Mouse (Mus musculus) ZHBTc4 (cell line): ENCODE data around the gene Hdc.

ENCODE experiments used
- DNase-seq: peaks from one replicate; pipeline ENCODE4 v3.0.0-alpha.2; 2011; ENCODE audit warnings: low read depth, low spot score

The Hdc gene

GRCm38 (mm10) chr2:126600533-126600932, 18.6 kb downstream of the Hdc start:
- DNase-seq, result no peak

- peak; percentile 31 for DNase-seq
Observed at GRCm38 (mm10) chr2:126599005-126599404, 20.1 kb downstream of the Hdc start.

- DNase-seq, result no peak
Observed at GRCm38 (mm10) chr2:126598359-126598758, 20.7 kb downstream of the Hdc start.

- no peak for DNase-seq
Observed at GRCm38 (mm10) chr2:126597279-126598241, 21.5 kb downstream of the Hdc start.

GRCm38 (mm10) chr2:126596347-126597072, 22.6 kb downstream of the Hdc start:
- no peak for DNase-seq

- DNase-seq, result peak; percentile 78
Observed at GRCm38 (mm10) chr2:126593831-126594610, 25.1 kb downstream of the Hdc start.

- DNase-seq, result no peak
Observed at GRCm38 (mm10) chr2:126591304-126591703, 27.8 kb downstream of the Hdc start.

GRCm38 (mm10) chr2:126587468-126587867, 31.6 kb downstream of the Hdc start:
- no peak for DNase-seq

GRCm38 (mm10) chr2:126584621-126585369, 34.3 kb downstream of the Hdc start:
- DNase-seq, result no peak

GRCm38 (mm10) chr2:126583960-126584359, 35.1 kb downstream of the Hdc start:
- DNase-seq, result no peak

- DNase-seq, result no peak
Observed at GRCm38 (mm10) chr2:126579282-126579681, 39.8 kb downstream of the Hdc start.

GRCm38 (mm10) chr2:126577362-126577761, 41.7 kb downstream of the Hdc start:
- no peak for DNase-seq

- DNase-seq, result no peak
Observed at GRCm38 (mm10) chr2:126575391-126576176, 43.5 kb downstream of the Hdc start.

GRCm38 (mm10) chr2:126572747-126573146, 46.4 kb downstream of the Hdc start:
- no peak for DNase-seq

- DNase-seq, result no peak
Observed at GRCm38 (mm10) chr2:126572163-126572562, 46.9 kb downstream of the Hdc start.

GRCm38 (mm10) chr2:126563411-126564105, 55.5 kb downstream of the Hdc start:
- no peak for DNase-seq

- DNase-seq, result no peak
Observed at GRCm38 (mm10) chr2:126560094-126560493, 59.0 kb downstream of the Hdc start.

- DNase-seq, result no peak
Observed at GRCm38 (mm10) chr2:126555533-126555932, 63.6 kb downstream of the Hdc start.

GRCm38 (mm10) chr2:126553291-126553639, 65.8 kb downstream of the Hdc start:
- DNase-seq, result no peak
